Mouse (Mus musculus) lung, embryonic 16.5 days (tissue): ENCODE results near the gene Camk2g. TPM values are rescaled to one million over a fixed set of nuclear protein-coding genes. Genes with fewer than 3 reads are reported as not detected.

Experiments used
- ATAC-seq: fragments of 200-750 bp; cut with Nextera tagmentation; 2 replicates; pipeline ENCODE4 v1.8.0; 2017; ENCODE audit warnings: low read depth, mild to moderate bottlenecking, moderate library complexity
- H3K27ac ChIP-seq: fragments of 300-500 bp; sonication (generic); 2 replicates; pipeline ENCODE4 v1.5.1; 2014; ENCODE audit warnings: mild to moderate bottlenecking, control low read depth, low read length
- H3K27me3 ChIP-seq: fragments of 300-500 bp; sonication (generic); 2 replicates; pipeline ENCODE4 v1.6.1; 2014; ENCODE audit warnings: low read depth, low read length, mixed read lengths; ENCODE audit not compliant: control insufficient read depth, insufficient read depth
- H3K36me3 ChIP-seq: fragments of 300-500 bp; sonication (generic); 2 replicates; pipeline ENCODE4 v1.6.1; 2014; ENCODE audit warnings: low read length; ENCODE audit not compliant: control insufficient read depth, insufficient read depth
- H3K4me1 ChIP-seq: fragments of 300-500 bp; sonication (generic); replicated peaks from 2 replicates; pipeline ENCODE4 v1.6.1; 2014; ENCODE audit warnings: low read length, mixed read lengths; ENCODE audit not compliant: control insufficient read depth, insufficient read depth
- H3K4me2 ChIP-seq: fragments of 300-500 bp; sonication (generic); 2 replicates; pipeline ENCODE4 v1.6.1; 2014; ENCODE audit warnings: low read depth, low read length, control low read depth
- H3K4me3 ChIP-seq: fragments of 300-500 bp; sonication (generic); 2 replicates; pipeline ENCODE4 v1.5.1; 2014; ENCODE audit warnings: mild to moderate bottlenecking, low read length, control low read depth
- H3K9ac ChIP-seq: fragments of 300-500 bp; sonication (generic); 2 replicates; pipeline ENCODE4 v1.6.1; 2014; ENCODE audit warnings: low read length, control low read depth
- H3K9me3 ChIP-seq: fragments of 300-500 bp; sonication (generic); 2 replicates; pipeline ENCODE4 v1.6.1; 2016; ENCODE audit warnings: low read length; ENCODE audit not compliant: control insufficient read depth
- WGBS: fragments of 180-500 bp; shearing (Covaris S2); extraction: QIAGEN DNeasy Blood & Tissue Kit; methylation state at CpG from one replicate; pipeline ENCODE4 v1.1.7; 2014; 5-methylcytosine and 5-hydroxymethylcytosine counted together
- polyA plus RNA-seq: library from polyadenylated mRNA; unstranded; fragments of >200 nt; fragmentation: Nextera tagmentation; extraction: Ambion mirVana; gene quantifications from 2 replicates; pipeline ENCODE4 v1.2.1, GENCODE M21; 2015

The Camk2g gene
- polyA plus RNA-seq, 1 experiment from 2014 or later: 37.0 TPM

DNA sequence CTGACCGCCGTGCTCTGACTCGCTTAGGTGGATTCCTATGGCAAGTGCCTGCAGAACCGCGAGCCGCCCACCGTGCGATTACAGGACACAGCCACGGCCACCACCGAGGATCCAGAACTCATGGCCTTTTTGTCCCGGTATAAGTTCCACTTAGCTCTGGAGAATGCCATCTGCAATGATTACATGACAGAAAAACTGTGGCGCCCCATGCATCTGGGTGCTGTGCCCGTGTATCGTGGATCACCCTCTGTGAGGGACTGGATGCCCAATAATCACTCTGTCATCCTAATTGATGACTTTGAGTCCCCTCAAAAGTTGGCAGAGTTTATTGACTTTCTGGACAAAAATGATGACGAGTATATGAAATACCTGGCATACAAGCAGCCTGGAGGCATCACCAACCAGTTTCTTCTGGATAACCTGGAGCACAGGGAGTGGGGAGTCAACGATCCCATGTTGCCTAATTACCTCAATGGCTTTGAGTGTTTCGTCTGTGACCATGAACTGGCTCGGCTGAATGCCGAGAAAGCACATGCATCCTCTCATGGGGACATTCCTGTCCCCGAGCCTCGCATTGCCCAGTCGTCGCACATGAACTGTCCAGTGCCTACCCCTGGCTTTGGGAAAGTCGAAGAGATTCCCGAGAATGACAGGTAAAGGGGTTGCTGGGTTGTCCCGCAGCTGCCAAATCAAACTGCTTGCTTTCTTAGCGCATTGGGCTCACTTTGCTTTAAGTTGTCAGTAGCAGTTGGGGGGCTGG lies 97.9 kb downstream of the Camk2g start:
- Histone ChIP-seq H3K9me3 (no peaks in the 10 kb centered on the region), H3K36me3 (peaks cover 24% of the 10 kb centered on the region), H3K9ac (peak overlapping the region; percentile 96), H3K27me3 (no peaks in the 10 kb centered on the region), H3K4me3 (peak overlapping the region; percentile 98), H3K4me2 (peak overlapping the region; percentile 87), H3K4me1 (peaks cover 28% of the 10 kb centered on the region), H3K27ac (peak overlapping the region; percentile 99)
- no peak for ATAC-seq
- WGBS: 8% methylated on average over 27 of the region's 27 CpGs

GRCm38 (mm10) chr14:20694884-20695760 lies 98.8 kb downstream of the Camk2g start, which contains the start of gene Fut11:
Gene Fut11, plus strand, starts transcription at chr14:20694968.
- Histone ChIP-seq H3K27me3 (no peaks in the 10 kb centered on the region), H3K4me2 (peak within 1 kb of the TSS; percentile 87), H3K36me3 (peaks cover 28% of the 10 kb centered on the region), H3K9me3 (no peaks in the 10 kb centered on the region), H3K4me3 (peak within 1 kb of the TSS; percentile 98), H3K4me1 (peaks cover 25% of the 10 kb centered on the region), H3K27ac (peak within 1 kb of the TSS; percentile 99), H3K9ac (peak within 1 kb of the TSS; percentile 96)
- WGBS: under 1% methylated on average over 97 of the region's 111 CpGs
- ATAC-seq: peak; percentile 94

DNA sequence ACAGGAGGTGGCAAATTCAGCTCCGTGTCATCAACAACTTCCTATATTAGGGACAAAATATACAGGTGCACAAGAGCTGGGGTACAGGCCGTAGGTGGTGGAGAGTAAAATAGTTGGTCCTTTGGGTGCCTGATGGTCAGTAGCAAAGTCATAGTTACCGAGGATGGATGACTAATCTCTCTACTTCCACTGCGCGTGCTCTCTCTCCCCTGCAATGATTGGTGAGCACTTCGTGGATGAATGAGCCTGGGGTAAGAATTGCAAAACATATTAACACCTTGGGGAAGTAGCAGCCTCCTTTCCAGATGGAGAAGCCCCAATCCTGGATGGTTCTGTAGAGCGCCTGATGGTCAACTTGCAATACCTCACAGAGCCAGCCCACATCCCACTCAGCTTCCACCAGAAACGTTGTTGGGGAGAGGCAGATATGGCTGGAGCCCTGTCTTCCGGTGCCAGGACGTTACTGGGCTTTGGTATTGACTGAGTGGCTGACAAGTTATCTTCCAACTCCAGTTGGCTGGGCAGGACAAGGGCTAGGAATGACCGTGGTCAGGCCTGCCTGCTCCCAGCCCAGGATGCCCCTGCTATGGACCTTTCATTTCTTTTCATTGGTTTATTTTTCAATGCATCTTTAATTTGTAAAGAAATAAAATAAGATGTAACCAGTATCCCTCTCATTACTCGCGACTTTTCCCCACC lies 99.6 kb downstream of the Camk2g start:
- 44% methylated on average over 13 of the region's 13 CpGs for WGBS
- peak overlapping the region; percentile 99 for H3K27ac ChIP-seq
- peaks cover 25% of the 10 kb centered on the region for H3K4me1 ChIP-seq
- H3K36me3 ChIP-seq: peaks cover 36% of the 10 kb centered on the region
- peak overlapping the region; percentile 87 for H3K4me2 ChIP-seq
- no peaks in the 10 kb centered on the region for H3K9me3 ChIP-seq
- H3K4me3 ChIP-seq: peak overlapping the region; percentile 98
- peak overlapping the region; percentile 96 for H3K9ac ChIP-seq
- no peaks in the 10 kb centered on the region for H3K27me3 ChIP-seq
- peak; percentile 10; the same call in 1 of the 2 replicates for ATAC-seq

DNA sequence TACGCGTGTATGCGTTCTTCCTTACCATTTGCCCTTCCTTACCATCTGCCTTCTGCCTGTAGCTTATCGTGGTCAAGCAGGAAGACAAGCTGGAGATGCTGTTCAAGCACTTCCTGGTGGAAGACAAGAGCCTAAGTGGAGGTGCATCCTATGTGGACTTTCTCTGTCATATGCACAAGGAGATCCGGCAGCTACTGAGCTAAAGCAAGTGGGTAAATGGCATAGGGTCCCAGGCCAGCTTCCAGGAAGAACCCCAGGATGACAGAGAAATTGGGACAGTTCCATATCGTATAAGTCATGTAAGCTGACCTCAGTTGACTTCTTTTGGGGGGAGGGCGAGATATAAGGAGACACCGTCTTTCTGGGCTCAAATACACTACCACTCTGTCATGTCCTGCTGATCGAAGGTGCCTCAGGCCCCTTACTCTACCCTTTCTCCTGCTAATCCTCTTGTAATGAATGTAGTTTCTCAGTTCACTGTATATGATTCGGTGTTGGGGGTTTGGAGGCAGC lies 100.2 kb downstream of the Camk2g start:
- Histone ChIP-seq H3K9ac (no peak overlapping the region), H3K4me2 (no peak overlapping the region), H3K36me3 (peaks cover 42% of the 10 kb centered on the region), H3K4me1 (peaks cover 25% of the 10 kb centered on the region), H3K9me3 (no peaks in the 10 kb centered on the region), H3K27ac (no peak overlapping the region), H3K4me3 (no peak overlapping the region), H3K27me3 (no peaks in the 10 kb centered on the region)
- WGBS: 85% methylated on average over 10 of the region's 10 CpGs
- no peak for ATAC-seq

DNA sequence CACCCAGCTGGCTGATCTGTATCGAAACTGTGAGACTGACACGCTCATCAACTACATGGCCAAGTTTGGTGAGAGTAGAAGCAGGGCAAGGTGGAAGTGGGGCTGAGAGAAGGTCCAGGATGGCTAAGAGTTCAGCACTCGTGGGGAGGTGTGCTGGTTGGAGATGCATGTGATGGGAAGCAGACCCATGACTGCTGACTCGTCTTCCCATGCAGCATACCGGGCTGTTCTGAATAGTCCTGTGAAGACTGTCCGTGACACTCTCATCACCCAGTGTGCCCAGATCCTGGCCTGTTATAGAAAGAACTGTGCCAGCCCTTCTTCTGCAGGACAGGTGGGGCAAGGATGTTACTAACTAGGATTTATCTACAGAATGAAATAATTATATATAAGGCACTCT lies 102.1 kb downstream of the Camk2g start:
- Histone ChIP-seq H3K27me3 (no peaks in the 10 kb centered on the region), H3K36me3 (peaks cover 58% of the 10 kb centered on the region), H3K4me3 (no peak overlapping the region), H3K4me1 (peaks cover 16% of the 10 kb centered on the region), H3K4me2 (no peak overlapping the region), H3K9me3 (no peaks in the 10 kb centered on the region), H3K27ac (no peak overlapping the region), H3K9ac (no peak overlapping the region)
- ATAC-seq: no peak
- 90% methylated on average over 6 of the region's 6 CpGs for WGBS

DNA sequence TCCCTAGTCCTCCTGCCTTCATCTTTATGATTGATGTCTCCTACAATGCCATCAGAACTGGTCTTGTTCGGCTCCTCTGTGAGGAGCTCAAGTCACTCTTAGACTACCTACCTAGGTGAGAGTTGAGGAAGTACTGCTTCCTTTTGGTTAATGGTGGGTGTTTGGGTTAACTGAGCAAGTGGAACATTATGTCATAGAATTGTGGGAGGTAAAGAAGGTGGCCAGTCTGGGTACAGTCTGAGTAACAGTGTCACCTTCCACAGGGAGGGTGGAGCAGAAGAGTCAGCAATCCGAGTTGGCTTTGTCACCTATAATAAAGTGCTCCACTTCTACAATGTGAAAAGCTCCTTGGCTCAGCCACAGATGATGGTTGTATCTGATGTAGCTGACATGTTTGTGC lies 104.9 kb downstream of the Camk2g start:
- no peaks in the 10 kb centered on the region for H3K9me3 ChIP-seq
- no peak overlapping the region for H3K4me2 ChIP-seq
- WGBS: 81% methylated on average over 2 of the region's 2 CpGs
- H3K27me3 ChIP-seq: no peaks in the 10 kb centered on the region
- no peak overlapping the region for H3K4me3 ChIP-seq
- no peak overlapping the region for H3K9ac ChIP-seq
- H3K4me1 ChIP-seq: peaks cover under 1% of the 10 kb centered on the region; the same call in 1 of the 2 replicates
- peaks cover 84% of the 10 kb centered on the region for H3K36me3 ChIP-seq
- ATAC-seq: no peak
- no peak overlapping the region for H3K27ac ChIP-seq

DNA sequence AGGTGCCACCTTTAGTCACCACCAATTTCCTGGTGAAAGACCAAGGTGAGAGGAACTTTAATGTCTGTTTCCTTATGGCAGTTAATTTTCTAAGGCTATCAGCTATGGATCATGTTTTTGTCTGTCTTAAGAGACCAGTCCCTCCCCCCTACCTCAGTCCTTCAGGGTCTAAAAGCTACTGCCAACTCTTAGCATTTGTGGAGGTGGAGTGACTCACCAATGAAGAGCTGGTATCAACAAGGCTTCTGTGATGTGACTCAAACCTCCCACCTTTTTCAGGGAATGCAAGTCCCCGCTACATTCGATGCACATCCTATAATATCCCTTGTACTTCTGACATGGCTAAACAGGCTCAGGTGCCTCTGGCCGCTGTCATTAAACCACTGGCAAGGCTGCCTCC lies 107.3 kb downstream of the Camk2g start:
- H3K27me3 ChIP-seq: no peaks in the 10 kb centered on the region
- no peak overlapping the region for H3K9ac ChIP-seq
- H3K27ac ChIP-seq: no peak overlapping the region
- peaks cover 81% of the 10 kb centered on the region for H3K36me3 ChIP-seq
- 97% methylated on average over 3 of the region's 3 CpGs for WGBS
- H3K4me3 ChIP-seq: no peak overlapping the region
- H3K4me1 ChIP-seq: no peaks in the 10 kb centered on the region
- no peak overlapping the region for H3K4me2 ChIP-seq
- ATAC-seq: no peak
- H3K9me3 ChIP-seq: no peaks in the 10 kb centered on the region
